Mouse (Mus musculus): ENCODE measurements at regions not wholly inside any gene's neighbourhood (a gene's known extent, or its start where the extent isn't known, plus 50 kb on each side); places are given as distances from the start of the nearest gene placed in this dataset.

DNA sequence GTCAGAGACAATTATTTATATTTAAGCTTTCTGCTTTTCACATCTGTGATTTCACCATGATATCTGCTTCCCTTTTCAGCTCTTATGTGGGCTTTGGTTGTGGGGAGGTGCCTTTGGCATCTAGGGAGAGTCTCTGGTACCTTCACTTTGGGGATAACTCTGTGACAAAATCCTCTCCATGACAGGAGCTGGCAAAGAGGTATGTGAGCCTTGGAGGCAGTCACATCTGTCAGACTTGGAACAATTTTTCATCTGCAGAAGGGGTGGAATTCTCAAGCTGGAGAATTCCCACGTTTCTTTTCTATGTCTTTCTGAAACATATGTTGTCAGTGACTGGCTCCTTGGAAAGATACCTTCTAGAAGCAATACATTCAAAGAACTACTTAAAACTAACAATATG lies 312.2 kb upstream of the Nrg3 start:
- WGBS: 54% methylated on average over 1 of the region's 1 CpGs

DNA sequence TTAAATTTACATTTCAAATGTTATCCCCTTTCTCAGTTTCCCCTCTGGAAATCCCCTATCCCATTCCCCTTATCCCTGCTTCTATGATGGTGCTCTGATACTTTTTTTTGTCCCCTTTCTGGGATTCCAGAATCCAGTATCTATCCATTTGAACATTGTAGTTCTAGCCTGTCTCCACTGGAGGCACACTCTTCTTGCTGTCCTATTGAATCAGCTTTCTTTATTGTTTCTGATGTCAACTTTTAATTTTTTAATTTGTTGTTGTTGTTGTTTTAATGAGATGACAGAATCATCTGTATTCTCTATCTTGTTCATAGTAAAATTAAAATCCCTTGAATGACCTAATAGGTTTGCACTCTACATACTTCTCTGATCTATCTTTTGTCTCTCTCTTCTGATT lies 309.0 kb upstream of the Nrg3 start:
- no peaks in the 10 kb centered on the region for H3K9me3 ChIP-seq (replicated peaks; ENCODE audit: low read length)
- H3K4me3 ChIP-seq (replicated peaks; ENCODE audit: low read depth, low read length): no peak overlapping the region
- DNase-seq (ENCODE audit: low spot score): no peak

More for the DNA sequence above, 312.2 kb upstream of the Nrg3 start:
- no peak for TF ChIP-seq CTCF (IDR thresholded peaks at IDR 0.05; ENCODE audit: low read depth)
- H3K27ac ChIP-seq: no peak overlapping the region
- no peaks in the 10 kb centered on the region for H3K27me3 ChIP-seq (ENCODE audit: insufficient read depth, low read length)
- H3K4me1 ChIP-seq (replicated peaks; ENCODE audit: insufficient read depth, low read length): no peaks in the 10 kb centered on the region
- H3K9ac ChIP-seq (ENCODE audit: low read depth, low read length): no peak overlapping the region
- H3K4me2 ChIP-seq (ENCODE audit: low read length): no peak overlapping the region
- no peaks in the 10 kb centered on the region for H3K36me3 ChIP-seq (ENCODE audit: insufficient read depth, low read length)
- H3K9me3 ChIP-seq (replicated peaks; ENCODE audit: low read length): no peaks in the 10 kb centered on the region
- DNase-seq (ENCODE audit: low spot score): no peak
- no peak overlapping the region for H3K4me3 ChIP-seq (replicated peaks; ENCODE audit: low read depth, low read length)
- no peak for ATAC-seq (replicated peaks; ENCODE audit: low FRiP score, low read depth)

DNA sequence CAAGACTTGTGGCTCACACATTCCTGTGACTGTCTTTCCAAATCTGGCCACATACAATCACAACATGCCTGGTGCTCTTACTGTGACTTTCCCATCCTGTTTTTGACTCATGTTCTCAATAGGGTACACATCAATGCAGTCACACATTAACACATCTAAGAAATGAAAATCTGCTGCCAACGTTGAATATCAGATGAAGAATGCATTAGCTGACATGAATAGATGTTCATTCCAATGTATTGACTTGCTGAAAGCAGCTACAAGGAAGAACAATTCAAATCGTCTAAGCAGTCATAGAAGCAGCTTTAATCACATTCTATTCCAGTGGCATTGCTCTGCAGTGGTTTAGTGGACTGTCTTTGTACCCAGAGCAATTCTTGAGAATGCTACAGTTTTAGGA lies 295.2 kb upstream of the Nrg3 start:
- Histone ChIP-seq H3K4me3 (replicated peaks; ENCODE audit: low read depth, low read length) (no peak overlapping the region), H3K9ac (ENCODE audit: low read depth, low read length) (no peak overlapping the region), H3K4me1 (replicated peaks; ENCODE audit: insufficient read depth, low read length) (no peaks in the 10 kb centered on the region), H3K4me2 (ENCODE audit: low read length) (no peak overlapping the region), H3K27me3 (ENCODE audit: insufficient read depth, low read length) (no peaks in the 10 kb centered on the region), H3K27ac (no peak overlapping the region), H3K9me3 (replicated peaks; ENCODE audit: low read length) (no peaks in the 10 kb centered on the region), H3K36me3 (ENCODE audit: insufficient read depth, low read length) (no peaks in the 10 kb centered on the region)
- no peak for TF ChIP-seq CTCF (IDR thresholded peaks at IDR 0.05; ENCODE audit: low read depth)
- WGBS: 69% methylated on average over 2 of the region's 2 CpGs
- DNase-seq (ENCODE audit: low spot score) (no peak), ATAC-seq (replicated peaks; ENCODE audit: low FRiP score, low read depth) (no peak)

More for the DNA sequence above, 309.0 kb upstream of the Nrg3 start:
- peak; percentile 50 for TF ChIP-seq CTCF (IDR thresholded peaks at IDR 0.05; ENCODE audit: low read depth)
- Histone ChIP-seq H3K27me3 (ENCODE audit: insufficient read depth, low read length) (no peaks in the 10 kb centered on the region), H3K4me1 (replicated peaks; ENCODE audit: insufficient read depth, low read length) (no peaks in the 10 kb centered on the region), H3K27ac (no peak overlapping the region), H3K9ac (ENCODE audit: low read depth, low read length) (no peak overlapping the region), H3K4me2 (ENCODE audit: low read length) (no peak overlapping the region), H3K36me3 (ENCODE audit: insufficient read depth, low read length) (no peaks in the 10 kb centered on the region)
- no peak for ATAC-seq (replicated peaks; ENCODE audit: low FRiP score, low read depth)
